Mouse (Mus musculus) urinary bladder, postnatal 0 days (tissue): Measurements from ENCODE around the gene Lingo3. TPM values are rescaled to one million over a fixed set of nuclear protein-coding genes. Genes with fewer than 3 reads are reported as not detected.

Source experiments
- microRNA counts: library from miRNA; unstranded; fragments of <30 nt; microRNA quantifications from one replicate; lab custom pipeline; 2016
- microRNA-seq: library from miRNA; unstranded; fragments of <30 nt; microRNA quantifications from one replicate; pipeline ENCODE4, GENCODE M21; 2016
- polyA plus RNA-seq: library from polyadenylated mRNA; unstranded; fragments of >200 nt; fragmentation: Nextera tagmentation; extraction: Ambion mirVana; gene quantifications from 2 replicates; pipeline ENCODE4 v1.2.1, GENCODE M21; 2015

Lingo3 gene
- polyA plus RNA-seq, result not detected in 2 replicates

GRCm38 (mm10) chr10:80843931-80844547 lies at the start of gene Lingo3:
Gene Lingo3 (minus strand): TSS chr10:80844039.

GRCm38 (mm10) chr10:80871581-80871980 lies 27.7 kb upstream of the Lingo3 start, which contains the start of gene Tmprss9:
Gene Tmprss9 (plus strand): TSS chr10:80871848.

GRCm38 (mm10) chr10:80854913-80855748 lies 11.3 kb upstream of the Lingo3 start, which contains the start of the genes Lsm7 and Sppl2b:
Gene Lsm7 (minus strand): TSS chr10:80855209.
Gene Sppl2b (plus strand): TSS chr10:80855275.

GRCm38 (mm10) chr10:80826151-80827062 lies 17.4 kb downstream of the Lingo3 start, which contains the start of gene Oaz1:
Gene Oaz1 (plus strand): TSS chr10:80826656.

GRCm38 (mm10) chr10:80813366-80813765 lies 30.5 kb downstream of the Lingo3 start, which contains the start of gene Jsrp1:
Gene Jsrp1 (minus strand): TSS chr10:80813498.

GRCm38 (mm10) chr10:80804916-80805315 lies 38.9 kb downstream of the Lingo3 start, which contains the start of gene Amh:
Gene Amh (plus strand): TSS chr10:80805243.

GRCm38 (mm10) chr10:80798150-80799006 lies 45.5 kb downstream of the Lingo3 start, which contains the start of the genes Sf3a2 and Plekhj1:
Gene Sf3a2 (plus strand): TSS chr10:80798198.
Gene Plekhj1 (minus strand): TSS chr10:80798626.

MicroRNAs encoded within 50 kb of the gene (microRNA counts, 519-probe panel; counts per million panel counts)
- not detected for microRNA mmu-miR-1982 (lab: Ali Mortazavi, UCI)

Small RNAs within 50 kb of the gene (microRNA-seq; reads per million reads assigned to microRNA genes)
- 3.1 reads per million, percentile 2 among the genes with 10 or more reads in this experiment for gene Mir1982

Other genes with a start within 250 kb of the Lingo3 start
- 62.1 and 62.3 TPM in 2 replicates for gene Scamp4, start 241.2 kb downstream of the Lingo3 start, polyA plus RNA-seq
- 3.7 and 5.5 TPM in 2 replicates for gene Adat3, start 241.2 kb downstream of the Lingo3 start, polyA plus RNA-seq
- 0.82 and 1.4 TPM in 2 replicates for gene Gm49322, start 238.0 kb downstream of the Lingo3 start, polyA plus RNA-seq
- gene Csnk1g2, start 221.2 kb downstream of the Lingo3 start, polyA plus RNA-seq, result 95.0 and 98.7 TPM in 2 replicates
- 29.3 and 31.7 TPM in 2 replicates for gene Btbd2, start 187.0 kb downstream of the Lingo3 start, polyA plus RNA-seq
- gene Mknk2, start 165.9 kb downstream of the Lingo3 start, polyA plus RNA-seq, result 40.8 and 44.3 TPM in 2 replicates
- gene Mob3a, start 142.1 kb downstream of the Lingo3 start, polyA plus RNA-seq, result 64.5 and 80.1 TPM in 2 replicates
- 16.9 and 19.6 TPM in 2 replicates for gene Izumo4, start 141.9 kb downstream of the Lingo3 start, polyA plus RNA-seq
- 44.7 and 50.1 TPM in 2 replicates for gene Ap3d1, start 101.8 kb downstream of the Lingo3 start, polyA plus RNA-seq
- gene Dot1l, start 88.8 kb downstream of the Lingo3 start, polyA plus RNA-seq, result 6.0 and 6.6 TPM in 2 replicates
- gene Sf3a2, start 45.8 kb downstream of the Lingo3 start, polyA plus RNA-seq, result 34.2 and 40.0 TPM in 2 replicates
- gene Plekhj1, start 45.4 kb downstream of the Lingo3 start, polyA plus RNA-seq, result 63.9 and 66.1 TPM in 2 replicates
- gene Amh, start 38.8 kb downstream of the Lingo3 start, polyA plus RNA-seq, result not detected in 2 replicates
- gene Jsrp1, start 30.5 kb downstream of the Lingo3 start, polyA plus RNA-seq, result 2.2 and 2.9 TPM in 2 replicates
- 1,130 and 1,319 TPM in 2 replicates for gene Oaz1, start 17.4 kb downstream of the Lingo3 start, polyA plus RNA-seq
- gene Lsm7, start 11.2 kb upstream of the Lingo3 start, polyA plus RNA-seq, result 135 and 148 TPM in 2 replicates
- gene Sppl2b, start 11.2 kb upstream of the Lingo3 start, polyA plus RNA-seq, result 17.8 and 19.5 TPM in 2 replicates
- not detected in 2 replicates for gene Tmprss9, start 27.8 kb upstream of the Lingo3 start, polyA plus RNA-seq
- gene Timm13, start 56.9 kb upstream of the Lingo3 start, polyA plus RNA-seq, result 186 and 200 TPM in 2 replicates
- 9.6 and 12.6 TPM in 2 replicates for gene Lmnb2, start 74.2 kb upstream of the Lingo3 start, polyA plus RNA-seq
- gene Gadd45b, start 86.0 kb upstream of the Lingo3 start, polyA plus RNA-seq, result 28.6 and 36.3 TPM in 2 replicates
- gene Gng7, start 170.9 kb upstream of the Lingo3 start, polyA plus RNA-seq, result 1.3 and 1.6 TPM in 2 replicates
- not detected in 2 replicates for gene Diras1, start 181.6 kb upstream of the Lingo3 start, polyA plus RNA-seq
- 12.7 and 15.3 TPM in 2 replicates for gene Slc39a3, start 193.4 kb upstream of the Lingo3 start, polyA plus RNA-seq
- 90.7 and 98.9 TPM in 2 replicates for gene Sgta, start 216.1 kb upstream of the Lingo3 start, polyA plus RNA-seq
- gene Thop1, start 226.0 kb upstream of the Lingo3 start, polyA plus RNA-seq, result 18.4 and 19.0 TPM in 2 replicates